Mouse (Mus musculus) heart, adult 11 months (tissue): ENCODE measurements at regions not wholly inside any gene's neighbourhood (a gene's known extent, or its start where the extent isn't known, plus 50 kb on each side); places are given as distances from the start of the nearest gene placed in this dataset.

Experiments
- DNase-seq: peaks from one replicate; pipeline ENCODE4 v3.0.0; 2022

DNA sequence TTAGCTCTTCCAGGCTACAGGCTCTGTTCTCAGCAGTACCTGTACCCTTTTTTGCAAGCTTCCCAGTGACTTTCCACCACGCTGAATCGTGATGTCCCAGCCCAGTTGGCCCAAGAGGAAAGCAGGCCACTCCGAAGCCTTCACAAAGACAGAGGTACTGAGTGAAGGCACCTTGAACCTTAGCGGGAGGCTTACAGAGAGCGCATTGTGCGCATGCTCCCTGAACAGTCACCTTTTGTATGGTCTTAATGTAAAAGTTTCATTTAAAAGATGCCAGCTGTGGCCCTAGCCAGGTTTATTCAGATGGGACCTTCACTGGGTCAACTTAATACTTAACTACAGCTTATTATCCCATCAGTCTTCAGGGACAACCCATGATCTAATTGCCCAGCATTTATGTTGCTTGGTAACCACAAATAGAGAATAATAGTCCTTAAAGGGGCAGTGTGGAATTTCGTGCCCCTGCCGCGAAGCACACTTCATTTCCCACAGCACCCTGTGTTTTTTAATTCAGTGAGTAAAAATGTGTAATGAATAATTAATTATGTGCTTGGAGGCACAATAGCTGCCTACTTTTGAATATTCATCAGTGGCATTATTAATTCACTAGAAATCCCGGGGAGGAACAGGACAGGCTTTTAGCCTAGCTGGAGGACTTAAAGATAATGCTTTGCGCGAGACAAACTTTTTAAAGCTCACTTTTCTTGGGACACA, 111.3 kb upstream of the Vrk1 start:
- DNase-seq = no peak

- DNase-seq = no peak
Observed at GRCm38 (mm10) chr12:105899294-105899909, 110.6 kb upstream of the Vrk1 start.

- no peak for DNase-seq
Observed at GRCm38 (mm10) chr12:105900479-105900878, 109.5 kb upstream of the Vrk1 start.

GRCm38 (mm10) chr12:105903072-105903471, 107.0 kb upstream of the Vrk1 start:
- DNase-seq = no peak

DNA sequence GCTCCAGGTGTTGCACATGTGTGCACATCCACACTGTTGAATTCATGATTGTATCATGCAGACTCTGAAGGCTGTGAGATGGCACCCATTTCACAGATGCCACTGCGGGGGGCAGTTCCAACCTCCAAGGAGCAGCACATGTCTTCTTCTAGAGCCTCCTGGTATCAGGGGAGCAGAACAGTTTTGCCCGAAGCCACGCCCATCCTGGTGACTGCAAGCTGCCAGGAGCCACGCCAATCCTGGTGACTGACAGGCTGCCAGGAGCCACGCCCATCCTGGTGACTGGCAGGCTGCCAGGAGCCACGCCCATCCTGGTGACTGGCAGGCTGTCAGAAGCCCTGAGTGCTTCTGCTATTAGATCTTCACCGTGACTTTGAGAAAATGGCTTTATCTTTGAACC, 103.4 kb upstream of the Vrk1 start:
- DNase-seq = no peak

DNA sequence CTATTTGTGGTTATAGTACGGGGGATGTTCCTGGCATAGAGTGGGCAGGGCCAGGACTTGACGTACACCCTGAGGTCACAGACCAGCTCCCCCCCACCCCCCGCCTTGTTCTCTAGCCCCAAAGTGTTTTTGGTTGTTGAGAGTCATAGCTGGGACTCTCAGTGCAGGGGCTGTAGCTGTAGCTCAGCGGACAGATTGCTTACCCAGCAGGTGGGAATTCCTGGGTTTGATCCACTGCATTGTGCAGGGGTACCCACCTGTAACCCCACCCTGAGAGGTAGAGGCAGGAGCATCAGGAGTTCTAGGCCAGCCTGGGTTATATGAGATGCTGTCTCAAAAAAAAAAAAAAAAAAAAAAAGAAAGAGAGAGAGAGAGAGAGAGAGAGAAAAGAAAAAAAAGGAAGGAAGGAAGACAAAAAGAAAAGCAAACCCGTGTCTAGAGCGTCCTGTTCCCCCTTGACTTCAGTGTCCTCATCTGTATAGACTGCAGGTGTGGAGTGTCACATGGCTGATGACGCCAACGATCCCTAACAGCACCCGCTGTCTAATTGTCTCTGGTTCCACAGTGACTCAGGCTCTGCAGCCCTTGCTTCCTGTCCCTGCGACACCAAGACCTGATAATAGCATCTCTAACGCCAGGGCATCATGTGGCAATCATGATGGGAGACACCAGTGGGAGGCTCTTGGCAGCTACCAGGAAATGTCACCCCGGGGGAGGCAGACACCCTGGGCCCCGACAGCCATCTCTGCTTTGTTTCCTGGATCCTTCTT, 102.0 kb upstream of the Vrk1 start:
- no peak for DNase-seq

DNA sequence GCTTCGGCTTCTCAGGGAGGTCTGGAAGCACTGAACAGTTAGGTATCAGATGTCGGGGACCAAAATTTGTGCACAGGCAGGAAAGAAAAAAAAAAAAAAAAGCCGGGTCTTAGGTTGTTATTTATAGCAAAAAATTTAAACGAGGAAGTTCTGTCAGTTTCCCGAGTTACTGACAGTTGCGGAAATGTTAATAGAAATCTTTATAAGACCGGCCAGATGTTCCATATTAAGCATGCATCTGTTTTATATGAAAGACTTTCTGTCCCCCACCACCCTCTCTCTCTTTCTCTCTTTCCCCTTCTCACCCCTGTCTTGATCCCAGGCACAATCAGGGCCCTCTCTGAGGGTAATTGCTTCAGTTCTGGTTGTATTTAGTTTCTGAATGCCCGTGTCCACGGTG, 98.5 kb upstream of the Vrk1 start:
- no peak for DNase-seq

GRCm38 (mm10) chr12:105917388-105917963, 92.6 kb upstream of the Vrk1 start:
- no peak for DNase-seq

- DNase-seq = no peak
Observed at GRCm38 (mm10) chr12:105918775-105919174, 91.3 kb upstream of the Vrk1 start.

- DNase-seq = no peak
Observed at GRCm38 (mm10) chr12:105927210-105927609, 82.8 kb upstream of the Vrk1 start.

DNA sequence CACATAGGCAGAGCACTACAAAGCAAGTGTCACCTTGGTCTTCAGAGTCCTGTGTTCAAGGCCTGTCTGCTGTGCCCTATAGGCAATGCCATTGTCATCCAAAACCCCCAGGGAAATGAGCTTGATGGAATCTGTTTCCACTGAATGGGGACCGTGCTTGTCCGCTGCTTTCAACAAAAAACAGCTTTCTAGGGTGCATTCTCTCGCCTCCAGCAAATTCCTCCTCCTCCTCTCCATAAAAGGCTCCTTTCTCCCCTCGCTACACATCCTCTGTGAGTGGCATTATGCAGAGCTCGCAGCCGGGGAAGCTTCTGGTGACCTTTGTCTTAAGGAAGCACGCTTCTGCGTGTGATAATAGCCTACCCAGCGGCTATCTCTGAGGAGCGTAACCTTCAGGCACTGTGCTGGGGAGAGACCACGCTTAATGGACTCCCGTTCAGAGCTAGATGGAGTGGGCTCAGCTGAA, 80.5 kb upstream of the Vrk1 start:
- no peak for DNase-seq

DNA sequence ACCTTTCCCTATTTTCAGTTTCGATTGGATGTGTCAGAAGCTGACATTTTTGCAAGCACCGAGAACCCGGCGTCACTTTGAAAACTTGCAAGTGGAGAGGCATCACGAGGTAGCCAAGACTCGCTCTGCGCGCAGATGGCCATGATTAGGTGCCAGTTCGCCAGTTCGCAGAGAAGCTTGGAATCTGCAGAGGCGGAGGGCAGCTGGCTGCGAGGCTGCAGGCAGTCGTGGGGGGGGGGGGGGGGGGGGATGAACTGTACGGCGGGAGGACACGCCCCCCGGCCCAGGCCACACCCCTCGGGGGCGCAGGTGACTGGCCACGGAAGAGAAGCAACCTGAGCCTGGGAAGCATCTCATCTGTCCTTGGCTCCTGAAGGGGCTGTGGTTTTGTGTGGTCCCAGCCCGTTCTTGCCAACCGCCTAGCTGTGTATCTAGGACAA, 74.6 kb upstream of the Vrk1 start:
- no peak for DNase-seq

DNA sequence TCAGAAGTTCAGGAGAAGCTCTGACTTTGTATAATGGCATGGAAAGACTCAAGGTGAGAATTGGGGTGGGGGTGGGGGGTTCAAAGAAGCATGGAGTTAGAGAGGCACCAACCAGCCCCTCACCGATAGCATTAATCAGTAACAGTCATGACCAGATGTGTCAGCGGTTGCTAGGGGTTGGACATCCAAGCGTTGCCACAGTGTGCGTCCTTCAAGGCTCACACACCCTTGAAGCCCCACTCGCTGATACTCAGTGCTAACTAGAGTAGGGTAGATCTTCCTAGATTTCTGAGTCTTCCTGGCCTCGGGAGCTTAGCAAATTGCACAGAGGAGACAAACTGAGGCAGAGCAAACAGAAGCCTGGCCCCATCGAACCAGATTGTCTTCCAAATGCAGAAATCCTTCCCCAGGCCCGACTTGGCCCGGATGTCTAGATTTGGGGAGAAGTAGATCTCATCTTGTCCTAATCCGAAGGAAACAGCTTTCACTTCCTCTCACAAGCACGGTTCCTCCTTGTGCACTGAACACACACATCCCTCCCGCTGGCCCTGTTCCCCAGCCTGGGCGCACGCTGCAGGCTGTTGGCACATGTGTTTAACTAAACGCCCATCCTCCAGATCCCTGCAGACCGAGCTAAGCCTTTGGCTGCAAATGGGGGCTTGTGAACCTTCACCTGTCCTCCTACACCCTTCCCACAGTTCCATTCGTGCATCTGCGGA, 73.1 kb upstream of the Vrk1 start:
- peak; percentile 96 for DNase-seq

DNA sequence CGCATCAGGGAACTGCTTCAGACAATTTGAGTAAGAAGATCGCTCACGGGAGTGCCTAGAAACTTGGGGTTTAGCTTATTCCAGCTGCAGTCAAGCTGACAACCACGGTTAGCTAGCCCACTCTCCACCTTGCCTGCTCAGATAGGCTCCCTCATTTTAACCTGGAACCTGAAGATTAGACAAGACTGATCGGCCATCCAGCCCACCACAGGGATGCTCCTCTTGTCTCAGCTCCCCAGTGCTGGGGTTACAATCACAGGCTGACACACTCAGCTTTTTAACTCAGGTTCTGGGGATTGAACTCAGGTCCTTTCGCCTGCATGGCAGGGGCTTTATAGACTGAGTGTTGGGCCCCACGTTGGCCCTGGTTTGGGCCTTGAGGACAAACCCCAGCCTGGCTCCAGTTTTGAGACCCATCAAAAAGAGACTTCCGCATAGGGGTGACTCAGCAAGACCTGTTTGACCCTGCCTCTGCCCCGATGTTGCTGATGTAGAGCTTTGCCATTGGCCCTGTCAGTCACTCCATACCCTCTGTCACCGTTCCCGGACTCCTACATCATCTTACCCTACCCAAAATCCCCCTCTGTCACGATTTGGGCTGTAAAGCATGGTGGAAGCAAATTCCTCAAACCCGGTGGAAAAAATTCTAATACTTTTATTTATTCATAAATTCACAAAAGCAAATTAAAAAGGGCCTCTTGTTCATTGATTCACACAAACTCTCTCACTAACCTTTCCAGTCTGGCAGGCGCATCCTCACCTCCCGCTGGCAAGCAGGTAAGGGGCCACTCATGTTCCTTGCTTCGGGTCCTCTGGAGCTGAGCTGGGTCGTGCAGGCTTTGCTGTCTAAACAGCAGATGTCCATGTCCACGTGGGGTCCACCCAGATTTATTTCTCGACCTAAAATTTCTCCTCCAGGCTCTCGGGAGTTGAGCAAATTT, 67.6 kb upstream of the Vrk1 start:
- DNase-seq = no peak

DNA sequence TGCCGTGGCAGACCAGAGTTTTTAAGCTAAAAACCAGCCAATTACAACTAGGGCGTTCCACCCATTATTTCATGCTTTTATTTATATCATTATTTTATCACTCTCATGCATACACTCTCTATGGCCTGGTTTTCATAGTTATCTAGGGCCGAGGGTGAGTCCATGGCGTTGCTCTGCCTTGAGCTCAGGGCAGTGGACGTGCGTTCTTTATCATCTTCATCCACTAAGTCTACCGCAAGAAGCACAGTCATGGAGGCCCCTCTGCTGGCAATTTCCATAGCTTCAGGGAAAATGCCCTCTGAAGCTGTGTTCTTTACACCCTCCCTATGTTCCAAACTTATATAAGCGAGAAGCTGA, 67.0 kb upstream of the Vrk1 start:
- no peak for DNase-seq

- DNase-seq = no peak
Observed at GRCm38 (mm10) chr12:105947332-105947731, 62.7 kb upstream of the Vrk1 start.

DNA sequence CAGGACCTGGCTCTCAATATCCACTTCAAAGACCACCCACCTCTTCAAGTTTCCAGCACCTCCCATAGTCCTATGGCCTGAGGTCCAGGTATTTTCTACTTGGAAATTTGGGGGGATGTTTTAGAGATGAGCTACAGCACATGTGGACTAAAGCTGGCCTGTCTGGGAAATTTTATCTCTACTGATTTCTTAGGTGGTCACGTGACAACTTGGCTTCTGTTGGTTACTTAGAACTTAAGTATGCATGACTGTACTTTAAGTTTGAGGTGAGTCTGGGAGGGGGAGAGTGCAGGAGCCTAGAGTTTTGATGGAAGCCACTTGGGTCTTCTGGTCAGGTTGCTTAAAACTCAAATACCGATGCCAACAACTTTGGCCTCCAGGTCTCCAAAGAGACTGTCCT, 61.7 kb upstream of the Vrk1 start:
- DNase-seq = no peak

GRCm38 (mm10) chr12:105955764-105956290, 54.2 kb upstream of the Vrk1 start:
- DNase-seq = no peak

DNA sequence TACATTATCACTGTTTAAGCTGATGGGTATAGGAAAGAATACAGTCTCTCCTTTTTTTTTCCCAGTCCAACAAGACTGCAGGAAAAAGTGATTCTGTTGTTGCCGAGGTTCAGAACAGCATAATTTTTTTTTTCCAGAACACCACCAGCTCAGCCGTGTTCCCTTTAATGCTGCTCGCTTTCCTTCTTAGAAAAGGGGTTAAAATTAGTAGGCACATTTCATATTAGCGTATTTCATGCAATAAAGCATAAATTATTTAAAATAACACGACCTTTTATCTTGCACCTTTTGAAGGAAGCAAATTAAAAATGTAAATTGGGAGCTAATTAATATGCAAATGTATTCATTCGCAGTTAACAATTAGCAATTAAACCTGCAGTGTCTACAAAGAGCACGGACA, 50.3 kb upstream of the Vrk1 start:
- DNase-seq = no peak
